Mouse (Mus musculus): ENCODE measurements around the gene Tmc8. TPM values are rescaled to one million over a fixed set of nuclear protein-coding genes. Genes with fewer than 3 reads are reported as not detected.

The Tmc8 gene
- total RNA-seq, 1 experiment = 3.9 TPM

GRCm38 (mm10) chr11:117824060-117824969 is 42.4 kb downstream of the Tmc8 start:
- peak overlapping the region; percentile 96; the same call in 1 of the 2 replicates for H3K9ac ChIP-seq (ENCODE audit: insufficient read depth, low read depth, low read length, poor library complexity, severe bottlenecking)
- H3K4me1 ChIP-seq (ENCODE audit: control insufficient read depth in 2 of 2, insufficient read depth in 2 of 2, low read length in 2 of 2, poor library complexity in 1 of 2) = peaks cover 0 to 26% of the 10 kb centered on the region in 2 experiments; a peak in 3 of 4 replicates
- TF ChIP-seq ZC3H11A (IDR thresholded peaks at IDR 0.05; ENCODE audit: borderline replicate concordance, low read depth, low read length) = peak; percentile 70; the same call in 1 of the 2 replicates
- TF ChIP-seq MAFK (IDR thresholded peaks at IDR 0.05; ENCODE audit: insufficient read depth, low read depth, low read length) = no peak

GRCm38 (mm10) chr11:117825333-117826101 is 43.6 kb downstream of the Tmc8 start, which contains the start of the genes Afmid and Tk1:
Gene Afmid, plus strand, starts transcription at chr11:117825924.
Gene Tk1, minus strand, starts transcription at chr11:117826092.
- H3K4me3 ChIP-seq (ENCODE audit: insufficient read depth in 1 of 2, low read depth in 1 of 2, low read length in 2 of 2, poor library complexity in 1 of 2, severe bottlenecking in 1 of 2) = peak within 1 kb of the TSS; percentile 82 to 88
- TF ChIP-seq ZC3H11A (IDR thresholded peaks at IDR 0.05; ENCODE audit: borderline replicate concordance, low read depth, low read length) (no peak), HCFC1 (IDR thresholded peaks at IDR 0.05; ENCODE audit: borderline replicate concordance, insufficient read depth, low read length) (no peak; the same call in 1 of the 2 replicates), CHD2 (IDR thresholded peaks at IDR 0.05; ENCODE audit: low read depth, low read length) (no peak), ZNF384 (IDR thresholded peaks at IDR 0.05; ENCODE audit: low read depth, low read length) (no peak), MAFK (IDR thresholded peaks at IDR 0.05; ENCODE audit: insufficient read depth, low read depth, low read length) (no peak)
- no peaks in the 10 kb centered on the region for H3K9me3 ChIP-seq (ENCODE audit: control insufficient read depth, insufficient read depth, low read depth, low read length)
- peaks cover 23% of the 10 kb centered on the region for H3K36me3 ChIP-seq (ENCODE audit: control insufficient read depth, insufficient read depth, low read length, poor library complexity, severe bottlenecking)
- peaks cover 4 to 26% of the 10 kb centered on the region in 2 experiments for H3K4me1 ChIP-seq (ENCODE audit: control insufficient read depth in 2 of 2, insufficient read depth in 2 of 2, low read length in 2 of 2, poor library complexity in 1 of 2)
- peak within 1 kb of the TSS; percentile 89 for H3K27ac ChIP-seq (ENCODE audit: insufficient read depth, low read depth, low read length, poor library complexity, severe bottlenecking)
- peak; percentile 90 for DNase-seq (ENCODE audit: low read depth, low spot score)
- peak within 1 kb of the TSS; percentile 96 for H3K9ac ChIP-seq (ENCODE audit: insufficient read depth, low read depth, low read length, poor library complexity, severe bottlenecking)
- in situ Hi-C loops (cut with MboI; ENCODE audit: low sequenced_read_pairs in 2 of 2, unreplicated experiment in 2 of 2) = no loop called here

More at GRCm38 (mm10) chr11:117824060-117824969, 42.4 kb downstream of the Tmc8 start:
- Histone ChIP-seq H3K27ac (ENCODE audit: insufficient read depth, low read depth, low read length, poor library complexity, severe bottlenecking) (peak overlapping the region; percentile 4; the same call in 1 of the 2 replicates), H3K4me3 (ENCODE audit: insufficient read depth in 1 of 2, low read depth in 1 of 2, low read length in 2 of 2, poor library complexity in 1 of 2, severe bottlenecking in 1 of 2) (peak overlapping the region; percentile 82 to 88), H3K36me3 (ENCODE audit: control insufficient read depth, insufficient read depth, low read length, poor library complexity, severe bottlenecking) (peaks cover 33% of the 10 kb centered on the region), H3K9me3 (ENCODE audit: control insufficient read depth, insufficient read depth, low read depth, low read length) (no peaks in the 10 kb centered on the region)
- DNase-seq (ENCODE audit: low read depth, low spot score) = no peak
- in situ Hi-C loops (cut with MboI; ENCODE audit: low sequenced_read_pairs in 2 of 2, unreplicated experiment in 2 of 2) = loop anchor here in 1 of 2 experiments (25.0 kb wide), 1 partner anchor 437 kb away; no protein-coding TSS in a partner anchor

- Histone ChIP-seq H3K27ac (ENCODE audit: insufficient read depth, low read depth, low read length, poor library complexity, severe bottlenecking) (peak overlapping the region; percentile 61; the same call in 1 of the 2 replicates), H3K36me3 (ENCODE audit: control insufficient read depth, insufficient read depth, low read length, poor library complexity, severe bottlenecking) (peaks cover 19% of the 10 kb centered on the region), H3K9ac (ENCODE audit: insufficient read depth, low read depth, low read length, poor library complexity, severe bottlenecking) (peak overlapping the region; percentile 96), H3K9me3 (ENCODE audit: control insufficient read depth, insufficient read depth, low read depth, low read length) (no peaks in the 10 kb centered on the region), H3K4me1 (ENCODE audit: control insufficient read depth in 2 of 2, insufficient read depth in 2 of 2, low read length in 2 of 2, poor library complexity in 1 of 2) (peaks cover 4 to 26% of the 10 kb centered on the region in 2 experiments), H3K4me3 (ENCODE audit: insufficient read depth in 1 of 2, low read depth in 1 of 2, low read length in 2 of 2, poor library complexity in 1 of 2, severe bottlenecking in 1 of 2) (peak overlapping the region; percentile 82 to 88)
- in situ Hi-C loops (cut with MboI; ENCODE audit: low sequenced_read_pairs in 2 of 2, unreplicated experiment in 2 of 2) = no loop called here
- TF ChIP-seq CHD2 (IDR thresholded peaks at IDR 0.05; ENCODE audit: low read depth, low read length) = no peak
- no peak for TF ChIP-seq HCFC1 (IDR thresholded peaks at IDR 0.05; ENCODE audit: borderline replicate concordance, insufficient read depth, low read length)
- TF ChIP-seq ZC3H11A (IDR thresholded peaks at IDR 0.05; ENCODE audit: borderline replicate concordance, low read depth, low read length) = no peak
- TF ChIP-seq MAFK (IDR thresholded peaks at IDR 0.05; ENCODE audit: insufficient read depth, low read depth, low read length) = no peak
- TF ChIP-seq ZNF384 (IDR thresholded peaks at IDR 0.05; ENCODE audit: low read depth, low read length) = no peak
- DNase-seq (ENCODE audit: low read depth, low spot score) = no peak
Measured at GRCm38 (mm10) chr11:117826164-117826563, 44.3 kb downstream of the Tmc8 start.

GRCm38 (mm10) chr11:117826916-117827315 is 45.0 kb downstream of the Tmc8 start:
- Histone ChIP-seq H3K4me3 (ENCODE audit: insufficient read depth in 1 of 2, low read depth in 1 of 2, low read length in 2 of 2, poor library complexity in 1 of 2, severe bottlenecking in 1 of 2) (no peak overlapping the region), H3K9me3 (ENCODE audit: control insufficient read depth, insufficient read depth, low read depth, low read length) (no peaks in the 10 kb centered on the region), H3K36me3 (ENCODE audit: control insufficient read depth, insufficient read depth, low read length, poor library complexity, severe bottlenecking) (peaks cover 11% of the 10 kb centered on the region), H3K27ac (ENCODE audit: insufficient read depth, low read depth, low read length, poor library complexity, severe bottlenecking) (no peak overlapping the region), H3K9ac (ENCODE audit: insufficient read depth, low read depth, low read length, poor library complexity, severe bottlenecking) (no peak overlapping the region; the same call in 1 of the 2 replicates), H3K4me1 (ENCODE audit: control insufficient read depth in 2 of 2, insufficient read depth in 2 of 2, low read length in 2 of 2, poor library complexity in 1 of 2) (peaks cover 7 to 26% of the 10 kb centered on the region in 2 experiments)
- TF ChIP-seq ZNF384 (IDR thresholded peaks at IDR 0.05; ENCODE audit: low read depth, low read length) = no peak
- TF ChIP-seq MAFK (IDR thresholded peaks at IDR 0.05; ENCODE audit: insufficient read depth, low read depth, low read length) = no peak
- no peak for TF ChIP-seq CHD2 (IDR thresholded peaks at IDR 0.05; ENCODE audit: low read depth, low read length)
- no peak for TF ChIP-seq ZC3H11A (IDR thresholded peaks at IDR 0.05; ENCODE audit: borderline replicate concordance, low read depth, low read length)
- TF ChIP-seq HCFC1 (IDR thresholded peaks at IDR 0.05; ENCODE audit: borderline replicate concordance, insufficient read depth, low read length) = no peak
- no peak for DNase-seq (ENCODE audit: low read depth, low spot score)
- in situ Hi-C loops (cut with MboI; ENCODE audit: low sequenced_read_pairs in 2 of 2, unreplicated experiment in 2 of 2) = no loop called here
